Mouse (Mus musculus) T-helper 1 cell (primary cell): ENCODE measurements at regions not wholly inside any gene's neighbourhood (a gene's known extent, or its start where the extent isn't known, plus 50 kb on each side); places are given as distances from the start of the nearest gene placed in this dataset.

Source experiments
- in situ Hi-C: fragments of 300-600 bp; cut with MboI, MseI; formaldehyde crosslinking; loops from one replicate; pipeline ENCODE4 v1.15.1; 2025; ENCODE audit warnings: high pct_unique_total_duplicates

GRCm38 (mm10) chr8:116837991-116838390, 83.3 kb downstream of the Cmc2 start:
- in situ Hi-C loops, result loop anchor here (5.0 kb wide), 1 partner anchor 386 kb away; no protein-coding TSS in a partner anchor

GRCm38 (mm10) chr8:116832181-116832580, 89.1 kb downstream of the Cmc2 start:
- in situ Hi-C loops, result no loop called here

GRCm38 (mm10) chr8:116829631-116830030, 91.6 kb downstream of the Cmc2 start:
- in situ Hi-C loops, result no loop called here

- in situ Hi-C loops, result no loop called here
These were observed 93.0 kb downstream of the Cmc2 start for GRCm38 (mm10) chr8:116828220-116828619.

- in situ Hi-C loops, result no loop called here
These were observed 94.1 kb downstream of the Cmc2 start for GRCm38 (mm10) chr8:116827141-116827540.

- in situ Hi-C loops, result no loop called here
These were observed 81.5 kb upstream of the Cdyl2 start for GRCm38 (mm10) chr8:116814118-116814851.

- in situ Hi-C loops, result loop anchor here (10.0 kb wide), 1 partner anchor 1383 kb away; no protein-coding TSS in a partner anchor
These were observed 68.5 kb upstream of the Cdyl2 start for GRCm38 (mm10) chr8:116801313-116801712.

GRCm38 (mm10) chr8:116800636-116801035, 67.8 kb upstream of the Cdyl2 start:
- in situ Hi-C loops, result loop anchor here (10.0 kb wide), 1 partner anchor 1384 kb away; no protein-coding TSS in a partner anchor

GRCm38 (mm10) chr8:116798981-116799380, 66.2 kb upstream of the Cdyl2 start:
- in situ Hi-C loops, result no loop called here

GRCm38 (mm10) chr8:116795713-116796112, 62.9 kb upstream of the Cdyl2 start:
- in situ Hi-C loops, result no loop called here

GRCm38 (mm10) chr8:116793107-116793506, 60.3 kb upstream of the Cdyl2 start:
- in situ Hi-C loops, result no loop called here

GRCm38 (mm10) chr8:116790294-116790693, 57.5 kb upstream of the Cdyl2 start:
- in situ Hi-C loops, result no loop called here
